Mouse (Mus musculus): ENCODE results near the gene Arhgef1. TPM values are rescaled to one million over a fixed set of nuclear protein-coding genes. Genes with fewer than 3 reads are reported as not detected.
A peak's percentile ranks its signal among the peaks of the same experiment; 100 is the strongest.
"Not testable (repeated sequence)": the region's sequence is repeated elsewhere in the genome, so short reads cannot be mapped to it uniquely, and the experiment has no call there.

The Arhgef1 gene
- total RNA-seq, 2 experiments from 2014 or later: 36.6 to 58.2 TPM

- no peak for ATAC-seq (replicated peaks; ENCODE audit: poor library complexity)
These were observed 13.1 kb upstream of the Arhgef1 start for GRCm38 (mm10) chr7:24889431-24890220.

DNA sequence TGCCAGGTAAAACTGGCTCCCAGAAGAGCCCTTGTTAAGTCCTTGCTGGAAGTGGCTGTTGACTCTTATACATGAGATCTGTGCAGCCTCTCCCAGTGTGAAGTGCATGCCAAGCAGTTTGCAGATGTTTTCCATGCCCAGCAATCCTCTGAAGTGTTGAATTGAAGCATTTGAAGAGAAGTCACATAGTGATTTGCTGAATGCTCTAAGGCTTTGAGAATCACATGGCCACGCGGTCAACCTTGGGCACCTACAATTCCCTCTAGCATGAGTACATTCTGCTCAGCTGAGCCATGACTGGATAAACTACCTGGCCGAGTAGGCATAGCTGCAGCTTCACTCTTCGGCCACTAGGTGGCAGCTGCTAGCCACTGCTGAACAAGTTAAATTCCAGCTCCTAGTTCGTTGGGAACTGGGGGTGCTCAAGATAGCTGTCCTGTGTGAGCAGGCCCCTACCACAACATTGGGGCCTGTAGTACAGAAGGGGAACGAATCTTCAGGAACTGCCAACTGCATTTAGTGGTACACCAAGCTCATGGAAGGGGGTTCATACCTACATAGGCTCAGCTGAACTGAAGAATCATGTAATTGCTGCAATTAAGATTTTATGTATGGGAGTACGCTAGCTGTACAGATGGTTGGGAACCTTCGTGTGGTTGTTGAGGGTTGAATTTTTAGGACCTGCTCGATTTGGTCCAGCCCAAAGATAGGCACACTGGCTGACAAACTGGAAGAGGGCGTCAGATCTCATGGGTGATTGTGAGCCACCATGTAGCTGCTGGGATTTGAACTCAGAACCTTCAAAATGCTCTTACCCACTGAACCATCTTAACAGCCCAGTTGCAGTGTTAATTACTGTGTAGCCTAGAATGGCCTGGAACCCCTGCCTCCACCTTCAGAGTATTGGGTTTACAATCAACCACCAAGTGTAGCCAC, 12.2 kb upstream of the Arhgef1 start:
- peak; percentile 78 for ATAC-seq (replicated peaks; ENCODE audit: poor library complexity)

- ATAC-seq (replicated peaks; ENCODE audit: poor library complexity): no peak
These were observed 11.2 kb upstream of the Arhgef1 start for GRCm38 (mm10) chr7:24891241-24892124.

GRCm38 (mm10) chr7:24892125-24892583, 10.6 kb upstream of the Arhgef1 start:
- no peak for ATAC-seq (replicated peaks; ENCODE audit: poor library complexity)

DNA sequence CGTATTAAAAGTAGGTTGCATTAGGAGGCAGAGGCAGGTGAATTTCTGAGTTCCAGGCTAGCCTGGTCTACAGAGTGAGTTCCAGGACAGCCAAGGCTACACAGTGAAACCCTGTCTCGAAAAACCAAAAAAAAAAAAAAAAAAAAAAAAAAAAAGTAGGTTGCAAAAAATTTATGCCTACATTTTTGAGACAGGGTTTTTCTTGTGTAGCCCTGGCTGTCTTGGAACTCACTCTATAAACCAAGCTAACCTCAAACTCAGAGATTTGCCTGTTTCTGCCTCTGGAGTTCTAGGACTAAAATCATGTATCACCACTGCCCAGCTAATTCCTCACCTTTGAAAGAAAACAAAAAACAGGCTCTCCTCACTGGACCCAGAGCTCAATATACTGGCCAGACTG, 7.0 kb upstream of the Arhgef1 start:
- not testable (repeated sequence) for ATAC-seq (replicated peaks; ENCODE audit: poor library complexity)

- no peak for ATAC-seq (replicated peaks; ENCODE audit: poor library complexity)
These were observed 6.4 kb upstream of the Arhgef1 start for GRCm38 (mm10) chr7:24896269-24896668.

DNA sequence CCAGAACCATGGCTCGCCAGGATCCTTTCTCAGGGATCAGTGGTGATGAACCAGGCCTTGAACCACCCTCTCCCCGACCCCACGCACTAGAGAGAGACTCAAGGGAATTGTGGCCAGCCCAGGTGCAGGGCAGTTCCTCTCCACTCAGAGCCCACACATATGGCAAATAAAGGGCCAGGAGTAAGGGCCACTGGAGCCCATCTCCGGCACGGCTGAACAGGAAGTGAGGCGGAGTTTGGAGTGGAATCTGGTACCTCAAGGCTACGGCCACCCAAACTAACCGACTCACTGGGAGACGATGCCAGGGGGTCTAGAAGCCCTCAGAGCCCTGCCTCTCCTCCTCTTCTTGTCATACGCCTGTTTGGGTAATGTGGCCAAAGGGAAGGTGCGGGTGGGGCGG, 5.5 kb upstream of the Arhgef1 start, which contains the start of gene Cd79a:
Gene Cd79a, plus strand, starts transcription at position 158 of the 400 bp plus-strand sequence.
- ATAC-seq (replicated peaks; ENCODE audit: poor library complexity): no peak

- no peak for ATAC-seq (replicated peaks; ENCODE audit: poor library complexity)
These were observed 4.8 kb upstream of the Arhgef1 start for GRCm38 (mm10) chr7:24897959-24898358.

DNA sequence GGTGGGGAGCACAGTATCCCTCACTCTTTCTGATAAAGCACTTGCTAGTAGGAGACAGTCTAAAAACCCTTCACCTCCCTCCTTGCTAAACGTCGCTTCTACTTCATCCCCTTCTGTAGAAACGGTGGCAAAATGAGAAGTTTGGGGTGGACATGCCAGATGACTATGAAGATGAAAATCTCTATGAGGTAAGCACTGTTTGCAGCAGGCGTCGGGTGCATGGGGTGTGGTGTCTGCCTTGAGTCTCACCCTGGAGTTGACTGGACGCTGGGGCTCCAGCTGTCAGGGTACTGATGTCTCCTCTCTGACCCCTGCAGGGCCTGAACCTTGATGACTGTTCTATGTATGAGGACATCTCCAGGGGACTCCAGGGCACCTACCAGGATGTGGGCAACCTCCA, 1.6 kb upstream of the Arhgef1 start:
- no peak for ATAC-seq (replicated peaks; ENCODE audit: poor library complexity)

DNA sequence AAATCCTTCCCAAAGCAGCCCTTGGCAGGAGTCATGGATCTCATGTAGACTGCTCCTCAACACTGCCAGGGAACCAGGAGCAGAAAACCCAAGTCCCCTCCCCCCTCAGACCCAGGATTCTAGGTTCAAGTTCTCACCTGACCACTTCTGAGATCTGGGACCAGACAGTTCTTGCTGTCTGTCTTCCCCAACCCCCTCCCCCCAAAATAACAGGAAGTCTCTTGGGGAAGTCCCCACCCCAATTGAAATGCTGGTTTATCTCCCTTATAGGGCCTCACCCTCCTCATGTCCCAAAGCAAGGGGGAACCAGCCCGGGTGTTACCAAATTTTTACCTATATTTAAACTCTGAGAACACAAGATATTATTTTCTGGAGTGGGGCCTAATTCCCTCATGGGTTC, 870 bp upstream of the Arhgef1 start:
- no peak for ATAC-seq (replicated peaks; ENCODE audit: poor library complexity)

- ATAC-seq (replicated peaks; ENCODE audit: poor library complexity): no peak
These were observed 465 bp upstream of the Arhgef1 start for GRCm38 (mm10) chr7:24902264-24902629.

DNA sequence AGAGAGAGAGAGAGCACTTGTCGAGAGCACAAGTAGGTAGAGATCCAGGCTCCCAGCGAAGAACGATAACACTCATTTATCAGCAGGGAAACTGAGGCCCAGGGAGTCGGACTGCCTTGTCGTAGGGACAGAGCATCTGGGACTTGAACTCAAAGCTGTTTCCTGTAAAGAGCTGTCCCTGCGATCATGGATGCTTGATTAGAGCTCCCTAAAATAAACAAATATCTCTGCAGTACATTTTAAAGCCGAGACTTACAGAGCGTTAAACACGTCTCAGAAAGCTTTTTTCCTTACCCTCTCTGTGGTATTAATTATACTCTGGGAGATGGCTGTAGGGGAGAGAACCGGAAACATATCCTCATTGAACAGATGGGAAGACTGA, 723 bp downstream of the Arhgef1 start:
- ATAC-seq (replicated peaks; ENCODE audit: poor library complexity): no peak

- peak; percentile 83 for ATAC-seq (replicated peaks; ENCODE audit: poor library complexity)
These were observed 1.4 kb downstream of the Arhgef1 start for GRCm38 (mm10) chr7:24904070-24904483.

DNA sequence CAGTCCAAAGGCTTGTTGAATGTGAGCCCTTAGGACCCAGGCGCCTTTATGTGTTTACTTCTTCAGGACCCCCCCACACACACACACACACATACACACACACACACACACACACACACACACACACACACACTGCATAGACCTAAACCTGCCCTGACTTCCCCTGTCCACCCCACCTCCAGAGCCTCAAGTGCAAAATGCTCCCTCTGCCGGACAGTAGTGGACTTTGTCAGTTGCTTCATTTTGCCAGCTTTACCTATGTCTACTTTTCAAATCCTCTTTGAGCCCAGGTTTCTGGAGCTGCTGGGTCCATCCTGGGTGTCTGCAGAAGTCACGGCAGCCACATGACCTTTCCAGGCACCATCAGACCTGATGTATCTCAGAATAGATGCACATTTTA, 2.2 kb downstream of the Arhgef1 start:
- ATAC-seq (replicated peaks; ENCODE audit: poor library complexity): peak; percentile 49

DNA sequence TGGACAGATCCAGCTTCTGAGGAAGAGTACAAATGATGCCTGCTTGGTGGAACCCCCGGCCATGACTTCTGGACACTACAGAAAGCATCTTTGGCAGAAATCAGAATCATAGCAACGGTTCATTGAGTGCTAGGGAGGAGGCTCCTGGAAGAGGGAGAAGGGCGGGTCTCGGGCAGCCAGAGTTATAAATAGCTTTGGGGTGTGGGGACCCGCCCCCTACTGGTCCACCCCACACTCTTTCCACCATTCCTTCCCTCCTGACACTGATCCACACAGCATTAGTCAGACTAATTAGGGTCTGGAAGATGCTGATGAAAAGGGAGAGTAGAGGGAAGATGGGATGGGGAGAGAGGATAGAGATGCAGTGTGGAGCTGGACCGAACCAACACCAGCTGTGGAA, 3.8 kb downstream of the Arhgef1 start:
- ATAC-seq (replicated peaks; ENCODE audit: poor library complexity): no peak

DNA sequence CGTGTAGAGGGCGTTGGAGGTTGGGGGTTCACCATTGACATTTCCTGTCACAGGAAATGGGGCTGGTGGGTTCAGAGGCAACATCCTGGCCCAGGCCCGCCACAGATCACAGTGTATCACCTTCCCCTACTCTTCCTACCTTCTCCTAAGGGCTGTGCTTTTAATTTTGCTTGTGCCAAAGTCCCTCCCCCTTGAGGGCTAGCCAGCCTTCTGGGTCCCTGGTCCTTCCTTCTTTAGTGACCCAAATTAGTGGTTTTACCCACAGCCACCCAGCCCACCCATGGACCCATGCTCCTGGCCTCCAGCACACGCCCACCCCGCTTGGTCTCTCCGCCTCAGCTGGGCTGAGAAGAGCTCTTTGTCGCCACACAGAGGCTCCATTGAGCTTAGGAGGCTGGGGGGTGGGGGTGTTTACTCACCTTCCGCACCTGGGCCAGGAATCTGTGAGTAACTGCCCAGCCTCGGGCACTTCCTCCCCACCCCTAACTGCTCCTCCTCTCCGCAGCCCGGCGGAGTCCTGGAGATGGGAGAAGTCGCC, 4.6 kb downstream of the Arhgef1 start:
- 0 out of 2 replicates have a peak, but pooled peaks have one; percentile 2 for ATAC-seq (replicated peaks; ENCODE audit: poor library complexity)

DNA sequence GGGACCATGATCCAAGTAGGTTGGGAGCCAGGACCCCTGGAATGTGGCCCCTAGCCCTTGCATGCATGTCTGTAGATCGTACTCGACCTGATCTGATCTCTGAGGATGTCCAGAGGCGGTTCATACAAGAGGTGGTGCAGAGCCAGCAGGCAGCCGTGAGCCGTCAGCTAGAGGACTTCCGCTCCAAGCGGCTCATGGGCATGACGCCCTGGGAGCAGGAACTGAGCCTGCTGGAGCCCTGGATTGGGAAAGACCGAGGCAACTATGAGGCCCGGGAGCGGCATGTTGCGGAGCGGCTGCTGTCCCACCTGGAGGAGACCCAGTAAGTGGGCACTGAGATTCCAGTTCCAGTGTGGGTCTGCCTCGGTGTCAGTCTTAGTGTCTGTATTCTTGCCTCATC, 9.8 kb downstream of the Arhgef1 start:
- ATAC-seq (replicated peaks; ENCODE audit: poor library complexity): no peak

GRCm38 (mm10) chr7:24918763-24919323, 16.1 kb downstream of the Arhgef1 start:
- no peak for ATAC-seq (replicated peaks; ENCODE audit: poor library complexity)

DNA sequence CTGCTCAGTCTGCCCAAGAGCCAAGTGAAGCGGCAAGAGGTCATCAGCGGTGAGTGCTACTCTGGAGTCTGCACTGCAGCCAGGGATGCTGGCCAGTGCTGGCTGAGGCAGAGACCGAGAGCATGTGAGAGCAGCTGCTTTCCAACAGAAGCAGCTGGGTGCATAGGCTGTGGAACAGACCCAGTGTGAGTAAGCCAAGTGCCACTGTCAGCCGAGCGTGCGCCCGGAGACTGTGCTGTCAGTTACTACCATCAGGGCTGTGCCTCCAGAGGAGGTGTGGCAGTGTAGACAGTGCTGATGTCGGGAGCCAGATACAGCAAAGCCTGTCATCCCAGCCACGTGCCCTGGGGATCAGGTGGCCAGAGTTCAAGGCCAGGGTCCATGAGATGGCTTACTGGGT, 17.0 kb downstream of the Arhgef1 start:
- ATAC-seq (replicated peaks; ENCODE audit: poor library complexity): no peak

DNA sequence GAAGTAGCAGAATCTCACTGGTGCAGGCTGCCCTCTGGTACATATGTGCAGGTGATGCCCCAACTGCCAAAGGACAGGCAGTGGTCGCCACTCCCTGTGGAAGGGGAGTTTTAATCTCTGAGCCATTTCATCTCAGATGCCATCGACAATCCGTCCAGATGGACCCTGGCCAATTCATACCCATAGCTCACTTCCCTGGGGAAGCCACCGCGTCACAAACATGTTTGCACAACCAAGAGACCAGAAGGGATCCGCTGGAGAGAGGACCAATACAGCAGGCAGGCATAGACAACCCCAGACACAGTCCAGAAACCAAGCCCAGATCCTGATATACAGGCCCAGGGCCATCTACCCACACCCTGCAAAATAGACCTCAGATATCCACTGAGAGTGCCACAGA, 27.8 kb downstream of the Arhgef1 start:
- ATAC-seq (replicated peaks; ENCODE audit: poor library complexity): no peak
